In the genomic region with DNA sequence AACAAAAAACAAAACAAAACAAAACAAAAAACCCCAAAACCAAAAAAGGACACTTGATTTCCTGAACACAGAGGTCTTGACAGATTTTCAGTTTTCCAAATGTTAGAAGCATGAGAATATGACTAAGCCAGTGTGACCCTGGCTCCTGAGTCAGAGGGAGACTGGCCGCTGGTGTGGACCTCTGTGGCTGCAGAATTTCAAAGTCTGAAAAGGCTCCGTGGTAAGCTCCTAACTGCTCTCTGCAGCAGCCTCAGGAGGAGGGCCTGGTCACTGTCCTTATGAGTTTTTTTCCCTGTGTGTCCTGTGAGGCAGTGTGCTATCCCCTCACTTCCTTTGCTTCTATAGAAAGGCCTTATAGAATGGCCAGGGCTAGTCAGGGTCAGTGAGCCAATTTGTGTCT, we compare ENCODE assay signal across 27 mouse cellular contexts. TPM values are rescaled to one million over a fixed set of nuclear protein-coding genes. Genes with fewer than 3 reads are reported as not detected.
DNase-seq lines count a peak whose midpoint lies in the region; ATAC-seq lines count a peak whose summit lies in the region.
"Had no signal": no experiment of that assay in that cellular context is flagged by ENCODE, and none has a peak within 500 bp of the region (broad histone marks: within the 10 kb centered on the region; RNA-seq: fewer than 3 reads in every experiment).

No protein-coding gene starts in this region.

- ATAC-seq in midbrain, embryonic 16.5 days, result no peak
- ATAC-seq: forebrain, embryonic 13.5 days; forebrain, embryonic 16.5 days; intestine, postnatal 0 days; Patski had no signal

- H3K27ac ChIP-seq in midbrain, embryonic 16.5 days (ENCODE audit: low read length), result no peak overlapping the region
- H3K27ac ChIP-seq: forebrain, embryonic 10.5 days; forebrain, embryonic 13.5 days; gastrocnemius, adult 2 months; heart, adult 2 months; heart, embryonic 10.5 days; heart, embryonic 13.5 days; hindbrain, embryonic 12.5 days; hindbrain, embryonic 15.5 days had no signal

- no peaks in the 10 kb centered on the region for H3K4me1 ChIP-seq in midbrain, embryonic 16.5 days (ENCODE audit: control insufficient read depth, insufficient read depth, low read length)
- H3K4me1 ChIP-seq: forebrain, embryonic 13.5 days; heart, embryonic 10.5 days; heart, embryonic 13.5 days; hindbrain, embryonic 12.5 days; hindbrain, embryonic 15.5 days had no signal

- no peak overlapping the region for H3K9ac ChIP-seq in midbrain, embryonic 16.5 days (ENCODE audit: low read depth, low read length)
- H3K9ac ChIP-seq: forebrain, embryonic 13.5 days; heart, embryonic 13.5 days; hindbrain, embryonic 12.5 days; hindbrain, embryonic 15.5 days had no signal

- 72% methylated on average over 2 of the region's 2 CpGs for WGBS in midbrain, embryonic 16.5 days

- no peak overlapping the region for H3K4me3 ChIP-seq in midbrain, embryonic 16.5 days (ENCODE audit: low read depth, low read length)
- H3K4me3 ChIP-seq: forebrain, embryonic 10.5 days; forebrain, embryonic 13.5 days; gastrocnemius, adult 2 months; heart, adult 2 months; heart, embryonic 10.5 days; heart, embryonic 13.5 days; hindbrain, embryonic 12.5 days; hindbrain, embryonic 15.5 days had no signal

- H3K9me3 ChIP-seq in midbrain, embryonic 16.5 days (replicated peaks; ENCODE audit: control insufficient read depth, low read length, poor library complexity, severe bottlenecking), result no peaks in the 10 kb centered on the region
- H3K9me3 ChIP-seq: forebrain, embryonic 10.5 days; forebrain, embryonic 13.5 days; G1E; heart, embryonic 10.5 days; hindbrain, embryonic 12.5 days; hindbrain, embryonic 15.5 days had no signal

- H3K27me3 ChIP-seq in midbrain, embryonic 16.5 days (ENCODE audit: control insufficient read depth, insufficient read depth, low read depth, low read length), result no peaks in the 10 kb centered on the region
- H3K27me3 ChIP-seq: forebrain, embryonic 13.5 days; heart, embryonic 13.5 days; hindbrain, embryonic 12.5 days; hindbrain, embryonic 15.5 days; Patski had no signal

- DNase-seq in adrenal gland, adult (ENCODE audit: inconsistent age in 2 of 2, low spot score in 1 of 2), result peak; percentile 68 to 82
- DNase-seq in adrenal gland, postnatal 4 days (ENCODE audit: low spot score in 2 of 2), result no peak
- DNase-seq in adrenal gland, adult 8-10 months, result peak; percentile 21
- peak; percentile 39 for DNase-seq in adrenal gland, postnatal 25 days
- DNase-seq in spleen, adult 12 weeks (ENCODE audit: low spot score), result no peak
- DNase-seq: B cell, adult 2 months; cerebellum, adult 11-12 months; cerebellum, adult 8-10 months; cerebellum, postnatal 10 days; gastrocnemius, adult 2 months; gastrocnemius, postnatal 14 days; heart, adult 2 months; heart, postnatal 14 days; kidney, adult 2 months had no signal

- no peaks in the 10 kb centered on the region for H3K36me3 ChIP-seq in midbrain, embryonic 16.5 days (ENCODE audit: control insufficient read depth, insufficient read depth, low read length)
- H3K36me3 ChIP-seq: forebrain, embryonic 10.5 days; G1E; heart, embryonic 10.5 days; heart, embryonic 13.5 days; hindbrain, embryonic 12.5 days; hindbrain, embryonic 15.5 days had no signal

- H3K4me2 ChIP-seq in midbrain, embryonic 16.5 days (ENCODE audit: low read length), result no peak overlapping the region
- H3K4me2 ChIP-seq: forebrain, embryonic 13.5 days; heart, embryonic 13.5 days; hindbrain, embryonic 12.5 days; hindbrain, embryonic 15.5 days had no signal

RNA-seq across cellular contexts. Expression of a gene that starts 29.6 kb away (rescaled TPM):
- total RNA-seq in adrenal gland, postnatal 4 days (2021), result 1 to 10 TPM in 1 of 2 experiments, under 1 TPM in 1; 0.48 to 1.3 TPM
- under 1 TPM; 0.06 to 0.62 (median 0.28) TPM for total RNA-seq in adrenal gland, adult 8-10 months (2022)
- total RNA-seq in adrenal gland, postnatal 25 days (2021), result 0.14 and 0.30 TPM in 2 replicates
- polyA plus RNA-seq in midbrain, embryonic 16.5 days (2015; fragmentation: Nextera tagmentation; extraction: Ambion mirVana), result 2.9 and 3.0 TPM in 2 replicates
- total RNA-seq: CH12.LX; gastrocnemius, adult 2 months; hematopoietic stem cell, adult 5-6 weeks had no signal
- polyA plus RNA-seq: G1E had no signal

Comparison
In these comparisons a context has a peak if more than half of its experiments do, and no peak if none do; other contexts are left out.
1. DNase-seq: peak in adrenal gland, adult (2 of 2), adrenal gland, adult 8-10 months (single experiment) and adrenal gland, postnatal 25 days (single experiment); none in adrenal gland, postnatal 4 days (0 of 2) and spleen, adult 12 weeks (single experiment).